Mouse (Mus musculus): ENCODE measurements around the gene Arhgap23. TPM values are rescaled to one million over a fixed set of nuclear protein-coding genes. Genes with fewer than 3 reads are reported as not detected.

The Arhgap23 gene
- polyA plus RNA-seq, 1 experiment from 2014 or later = 5.0 TPM

GRCm38 (mm10) chr11:97530069-97530468 lies 114.7 kb downstream of the Arhgap23 start:
- no peak overlapping the region for H3K4me3 ChIP-seq (ENCODE audit: low read depth, low read length)
- peaks cover 18% of the 10 kb centered on the region for H3K4me1 ChIP-seq (replicated peaks; ENCODE audit: control insufficient read depth, insufficient read depth, low read length)
- no peaks in the 10 kb centered on the region for H3K9me3 ChIP-seq (ENCODE audit: control insufficient read depth, low read length)
- H3K27me3 ChIP-seq (replicated peaks; ENCODE audit: control insufficient read depth, insufficient read depth, low read length) = peaks cover 33% of the 10 kb centered on the region
- no peak overlapping the region for H3K9ac ChIP-seq (ENCODE audit: low read length)
- ATAC-seq (replicated peaks; ENCODE audit: low FRiP score, low TSS enrichment, low read depth) (no peak), DNase-seq (ENCODE audit: low spot score) (no peak)
- H3K36me3 ChIP-seq (ENCODE audit: control insufficient read depth, insufficient read depth, low read length) = no peaks in the 10 kb centered on the region
- H3K4me2 ChIP-seq (ENCODE audit: low read length) = no peak overlapping the region
- no peak overlapping the region for H3K27ac ChIP-seq (ENCODE audit: low read depth)
- 85% methylated on average over 6 of the region's 6 CpGs for WGBS

- 64% methylated on average over 5 of the region's 5 CpGs for WGBS
Observed at GRCm38 (mm10) chr11:97530961-97531360, 115.6 kb downstream of the Arhgap23 start.

GRCm38 (mm10) chr11:97531381-97532260 lies 116.3 kb downstream of the Arhgap23 start:
- Histone ChIP-seq H3K4me2 (ENCODE audit: low read length) (peak overlapping the region; percentile 70), H3K36me3 (ENCODE audit: control insufficient read depth, insufficient read depth, low read length) (no peaks in the 10 kb centered on the region), H3K9me3 (ENCODE audit: control insufficient read depth, low read length) (no peaks in the 10 kb centered on the region), H3K4me3 (ENCODE audit: low read depth, low read length) (peak overlapping the region; percentile 39), H3K4me1 (replicated peaks; ENCODE audit: control insufficient read depth, insufficient read depth, low read length) (peaks cover 23% of the 10 kb centered on the region), H3K27me3 (replicated peaks; ENCODE audit: control insufficient read depth, insufficient read depth, low read length) (peaks cover 49% of the 10 kb centered on the region), H3K27ac (ENCODE audit: low read depth) (no peak overlapping the region), H3K9ac (ENCODE audit: low read length) (no peak overlapping the region)
- DNase-seq (ENCODE audit: low spot score) = peak; percentile 88
- WGBS = 5% methylated on average over 46 of the region's 46 CpGs
- peak; percentile 67 for ATAC-seq (replicated peaks; ENCODE audit: low FRiP score, low TSS enrichment, low read depth)

More at GRCm38 (mm10) chr11:97530961-97531360, 115.6 kb downstream of the Arhgap23 start:
- Histone ChIP-seq H3K4me3 (ENCODE audit: low read depth, low read length) (no peak overlapping the region), H3K36me3 (ENCODE audit: control insufficient read depth, insufficient read depth, low read length) (no peaks in the 10 kb centered on the region), H3K27ac (ENCODE audit: low read depth) (no peak overlapping the region), H3K9ac (ENCODE audit: low read length) (no peak overlapping the region), H3K27me3 (replicated peaks; ENCODE audit: control insufficient read depth, insufficient read depth, low read length) (peaks cover 42% of the 10 kb centered on the region), H3K4me2 (ENCODE audit: low read length) (no peak overlapping the region), H3K9me3 (ENCODE audit: control insufficient read depth, low read length) (no peaks in the 10 kb centered on the region), H3K4me1 (replicated peaks; ENCODE audit: control insufficient read depth, insufficient read depth, low read length) (peaks cover 21% of the 10 kb centered on the region)
- no peak for DNase-seq (ENCODE audit: low spot score)
- no peak for ATAC-seq (replicated peaks; ENCODE audit: low FRiP score, low TSS enrichment, low read depth)

GRCm38 (mm10) chr11:97532354-97532753 lies 117.0 kb downstream of the Arhgap23 start:
- H3K9me3 ChIP-seq (ENCODE audit: control insufficient read depth, low read length) = no peaks in the 10 kb centered on the region
- no peak overlapping the region for H3K9ac ChIP-seq (ENCODE audit: low read length)
- no peak overlapping the region for H3K4me3 ChIP-seq (ENCODE audit: low read depth, low read length)
- H3K4me1 ChIP-seq (replicated peaks; ENCODE audit: control insufficient read depth, insufficient read depth, low read length) = peaks cover 30% of the 10 kb centered on the region
- DNase-seq (ENCODE audit: low spot score) (no peak), ATAC-seq (replicated peaks; ENCODE audit: low FRiP score, low TSS enrichment, low read depth) (no peak)
- no peak overlapping the region for H3K4me2 ChIP-seq (ENCODE audit: low read length)
- H3K27me3 ChIP-seq (replicated peaks; ENCODE audit: control insufficient read depth, insufficient read depth, low read length) = peaks cover 56% of the 10 kb centered on the region
- H3K27ac ChIP-seq (ENCODE audit: low read depth) = no peak overlapping the region
- no peaks in the 10 kb centered on the region for H3K36me3 ChIP-seq (ENCODE audit: control insufficient read depth, insufficient read depth, low read length)
- WGBS = 17% methylated on average over 8 of the region's 8 CpGs

- H3K36me3 ChIP-seq (ENCODE audit: control insufficient read depth, insufficient read depth, low read length) = no peaks in the 10 kb centered on the region
- peaks cover 31% of the 10 kb centered on the region for H3K4me1 ChIP-seq (replicated peaks; ENCODE audit: control insufficient read depth, insufficient read depth, low read length)
- no peak overlapping the region for H3K9ac ChIP-seq (ENCODE audit: low read length)
- ATAC-seq (replicated peaks; ENCODE audit: low FRiP score, low TSS enrichment, low read depth) (peak; percentile 8; the same call in 1 of the 2 replicates), DNase-seq (ENCODE audit: low spot score) (peak; percentile 71)
- H3K9me3 ChIP-seq (ENCODE audit: control insufficient read depth, low read length) = no peaks in the 10 kb centered on the region
- peaks cover 63% of the 10 kb centered on the region for H3K27me3 ChIP-seq (replicated peaks; ENCODE audit: control insufficient read depth, insufficient read depth, low read length)
- peak overlapping the region; percentile 41 for H3K4me2 ChIP-seq (ENCODE audit: low read length)
- H3K4me3 ChIP-seq (ENCODE audit: low read depth, low read length) = peak overlapping the region; percentile 12; the same call in 1 of the 2 replicates
- no peak overlapping the region for H3K27ac ChIP-seq (ENCODE audit: low read depth)
- WGBS = 6% methylated on average over 20 of the region's 20 CpGs
Observed at GRCm38 (mm10) chr11:97532950-97533582, 117.7 kb downstream of the Arhgap23 start.

GRCm38 (mm10) chr11:97533653-97534052 lies 118.3 kb downstream of the Arhgap23 start:
- no peak for DNase-seq (ENCODE audit: low spot score)
- no peak for ATAC-seq (replicated peaks; ENCODE audit: low FRiP score, low TSS enrichment, low read depth)
- WGBS = 19% methylated on average over 7 of the region's 7 CpGs

GRCm38 (mm10) chr11:97534442-97535307 lies 119.3 kb downstream of the Arhgap23 start:
- ATAC-seq (replicated peaks; ENCODE audit: low FRiP score, low TSS enrichment, low read depth) = no peak
- peaks cover 31% of the 10 kb centered on the region for H3K4me1 ChIP-seq (replicated peaks; ENCODE audit: control insufficient read depth, insufficient read depth, low read length)
- no peak overlapping the region for H3K9ac ChIP-seq (ENCODE audit: low read length)

More at GRCm38 (mm10) chr11:97533653-97534052, 118.3 kb downstream of the Arhgap23 start:
- Histone ChIP-seq H3K4me2 (ENCODE audit: low read length) (no peak overlapping the region), H3K27ac (ENCODE audit: low read depth) (no peak overlapping the region), H3K36me3 (ENCODE audit: control insufficient read depth, insufficient read depth, low read length) (no peaks in the 10 kb centered on the region), H3K4me3 (ENCODE audit: low read depth, low read length) (no peak overlapping the region), H3K9me3 (ENCODE audit: control insufficient read depth, low read length) (no peaks in the 10 kb centered on the region), H3K4me1 (replicated peaks; ENCODE audit: control insufficient read depth, insufficient read depth, low read length) (peaks cover 31% of the 10 kb centered on the region), H3K9ac (ENCODE audit: low read length) (no peak overlapping the region), H3K27me3 (replicated peaks; ENCODE audit: control insufficient read depth, insufficient read depth, low read length) (peaks cover 69% of the 10 kb centered on the region)

GRCm38 (mm10) chr11:97535308-97535630 lies 119.9 kb downstream of the Arhgap23 start:
- Histone ChIP-seq H3K36me3 (ENCODE audit: control insufficient read depth, insufficient read depth, low read length) (no peaks in the 10 kb centered on the region), H3K9me3 (ENCODE audit: control insufficient read depth, low read length) (no peaks in the 10 kb centered on the region), H3K4me3 (ENCODE audit: low read depth, low read length) (no peak overlapping the region; the same call in 1 of the 2 replicates), H3K27ac (ENCODE audit: low read depth) (no peak overlapping the region), H3K9ac (ENCODE audit: low read length) (no peak overlapping the region), H3K4me2 (ENCODE audit: low read length) (no peak overlapping the region; the same call in 1 of the 2 replicates), H3K4me1 (replicated peaks; ENCODE audit: control insufficient read depth, insufficient read depth, low read length) (peaks cover 31% of the 10 kb centered on the region), H3K27me3 (replicated peaks; ENCODE audit: control insufficient read depth, insufficient read depth, low read length) (peaks cover 80% of the 10 kb centered on the region)
- ATAC-seq (replicated peaks; ENCODE audit: low FRiP score, low TSS enrichment, low read depth) (no peak), DNase-seq (ENCODE audit: low spot score) (peak; percentile 56)
- WGBS = 27% methylated on average over 5 of the region's 5 CpGs

More at GRCm38 (mm10) chr11:97534442-97535307, 119.3 kb downstream of the Arhgap23 start:
- Histone ChIP-seq H3K4me2 (ENCODE audit: low read length) (peak overlapping the region; percentile 42), H3K36me3 (ENCODE audit: control insufficient read depth, insufficient read depth, low read length) (no peaks in the 10 kb centered on the region), H3K4me3 (ENCODE audit: low read depth, low read length) (peak overlapping the region; percentile 20), H3K9me3 (ENCODE audit: control insufficient read depth, low read length) (no peaks in the 10 kb centered on the region), H3K27ac (ENCODE audit: low read depth) (no peak overlapping the region), H3K27me3 (replicated peaks; ENCODE audit: control insufficient read depth, insufficient read depth, low read length) (peaks cover 79% of the 10 kb centered on the region)
- peak; percentile 68 for DNase-seq (ENCODE audit: low spot score)
- WGBS = 1% methylated on average over 92 of the region's 95 CpGs

Data from intestine, embryonic 14.5 days (tissue).